Mouse (Mus musculus) cerebellum, adult 11 months (tissue): ENCODE measurements around the gene Snx11.
"Not testable (repeated sequence)": the region's sequence is repeated elsewhere in the genome, so short reads cannot be mapped to it uniquely, and the experiment has no call there.

ENCODE experiments used
- DNase-seq: peaks from one replicate; pipeline ENCODE4 v3.0.0; 2022

The Snx11 gene

DNA sequence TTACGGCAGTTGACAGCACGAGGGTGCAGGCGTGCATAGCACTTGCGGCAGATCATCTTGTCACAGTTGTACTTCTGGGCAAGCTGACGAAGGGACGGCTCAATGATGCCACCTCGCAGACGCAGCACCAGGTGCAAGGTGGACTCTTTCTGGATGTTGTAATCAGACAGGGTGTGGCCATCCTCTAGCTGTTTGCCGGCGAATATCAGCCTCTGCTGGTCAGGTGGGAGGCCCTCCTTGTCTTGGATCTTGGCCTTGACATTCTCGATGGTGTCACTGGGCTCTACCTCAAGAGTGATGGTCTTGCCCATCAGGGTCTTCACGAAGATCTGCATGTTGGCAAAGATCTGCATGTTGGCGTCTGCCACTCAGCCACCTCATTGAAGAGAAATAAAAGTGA lies 18.1 kb upstream of the Snx11 start:
- no peak for DNase-seq

DNA sequence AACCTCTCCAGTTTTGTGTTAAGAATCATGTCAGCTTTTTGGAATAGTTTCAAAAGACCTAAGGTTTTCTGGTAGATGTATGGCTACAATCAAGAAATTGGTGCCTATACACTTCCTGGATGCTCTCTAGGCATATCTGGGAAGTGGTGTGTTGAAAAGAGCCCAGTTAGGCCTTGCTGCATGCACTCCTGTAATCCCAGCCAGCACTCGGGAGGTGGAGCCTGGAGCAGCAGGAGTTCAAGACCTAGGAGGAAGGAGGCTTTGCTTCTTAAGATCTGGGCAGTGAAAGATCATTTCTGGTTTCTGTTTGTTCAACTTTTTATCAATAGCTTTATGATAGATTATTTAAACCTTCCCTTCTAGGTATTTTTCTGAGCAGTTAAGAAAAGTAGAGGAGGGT lies 13.3 kb upstream of the Snx11 start:
- DNase-seq: no peak

DNA sequence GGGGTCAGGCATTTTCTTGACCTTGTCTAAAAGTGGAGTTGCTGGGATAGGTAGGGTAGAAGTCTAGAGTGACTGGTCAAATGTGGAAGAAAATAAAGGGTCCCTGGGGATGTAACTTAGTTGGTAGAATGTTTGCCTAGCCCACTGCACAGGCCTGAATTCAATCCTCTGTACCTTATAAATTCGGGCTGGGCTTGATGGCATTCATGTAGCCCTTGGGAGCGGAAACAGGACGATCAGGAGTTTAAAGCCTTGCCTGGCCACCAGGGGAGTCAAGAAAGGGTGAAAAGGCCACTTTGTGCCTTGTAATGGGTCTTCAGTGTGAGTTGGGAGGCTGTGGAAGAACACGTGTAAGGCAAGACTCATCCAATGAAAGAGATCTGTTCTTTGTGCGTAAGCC lies 12.6 kb upstream of the Snx11 start:
- DNase-seq: no peak

DNA sequence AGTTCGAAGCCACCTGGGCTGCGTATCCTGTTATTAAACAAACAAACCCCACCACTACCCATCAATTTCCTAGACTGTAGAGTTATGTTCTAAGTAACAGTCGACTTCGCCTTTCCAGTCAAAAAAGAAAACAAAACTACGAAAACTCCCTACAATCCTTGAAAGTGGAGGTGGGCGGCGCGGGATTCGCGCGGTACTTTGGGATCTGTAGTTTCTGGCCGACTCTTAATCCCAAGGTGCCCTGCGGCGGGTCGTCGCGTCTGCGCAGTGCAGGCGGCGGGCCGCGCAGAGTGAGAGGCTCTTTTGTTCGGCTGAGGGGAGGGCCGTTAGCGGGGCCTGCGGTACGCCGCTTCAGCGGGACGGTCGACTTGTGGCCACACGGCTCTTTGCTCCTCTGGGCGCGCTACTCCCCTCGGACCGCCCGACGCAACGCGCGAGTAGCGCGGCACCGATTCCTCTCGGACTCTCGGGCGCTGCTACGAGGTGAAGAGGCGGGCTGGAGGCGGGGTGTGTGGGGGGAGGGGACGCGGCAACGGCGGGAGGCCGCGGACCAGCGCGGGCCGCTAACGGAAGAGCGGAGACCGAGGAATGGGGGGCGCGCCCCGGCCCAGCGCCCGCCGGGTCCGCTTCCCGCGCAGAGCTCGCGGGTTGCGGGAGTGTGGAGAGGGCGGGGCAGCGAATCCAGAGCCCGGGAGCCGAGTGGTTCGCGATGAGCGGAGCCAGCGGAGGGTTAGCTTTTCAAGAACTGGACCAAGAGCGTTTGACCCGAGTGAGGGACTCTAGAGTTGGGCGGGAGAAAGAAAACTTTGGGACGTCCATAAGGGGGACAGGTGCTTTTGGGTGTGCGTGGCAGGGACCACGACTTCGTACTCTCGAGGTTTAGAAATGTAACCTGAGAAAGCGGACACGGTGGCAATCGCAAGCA lies 11.8 kb upstream of the Snx11 start, which contains the start of gene Cbx1:
Gene Cbx1 (plus strand): TSS at position 257 of the 925 bp plus-strand sequence.
- DNase-seq: peak; percentile 83

GRCm38 (mm10) chr11:96786731-96787450 lies 9.5 kb upstream of the Snx11 start:
- DNase-seq: no peak

GRCm38 (mm10) chr11:96784847-96785246 lies 7.5 kb upstream of the Snx11 start:
- peak; percentile 52 for DNase-seq

- DNase-seq: no peak
Measured at GRCm38 (mm10) chr11:96781425-96781824, 4.1 kb upstream of the Snx11 start.

- no peak for DNase-seq
Measured at GRCm38 (mm10) chr11:96780306-96780705, 2.9 kb upstream of the Snx11 start.

DNA sequence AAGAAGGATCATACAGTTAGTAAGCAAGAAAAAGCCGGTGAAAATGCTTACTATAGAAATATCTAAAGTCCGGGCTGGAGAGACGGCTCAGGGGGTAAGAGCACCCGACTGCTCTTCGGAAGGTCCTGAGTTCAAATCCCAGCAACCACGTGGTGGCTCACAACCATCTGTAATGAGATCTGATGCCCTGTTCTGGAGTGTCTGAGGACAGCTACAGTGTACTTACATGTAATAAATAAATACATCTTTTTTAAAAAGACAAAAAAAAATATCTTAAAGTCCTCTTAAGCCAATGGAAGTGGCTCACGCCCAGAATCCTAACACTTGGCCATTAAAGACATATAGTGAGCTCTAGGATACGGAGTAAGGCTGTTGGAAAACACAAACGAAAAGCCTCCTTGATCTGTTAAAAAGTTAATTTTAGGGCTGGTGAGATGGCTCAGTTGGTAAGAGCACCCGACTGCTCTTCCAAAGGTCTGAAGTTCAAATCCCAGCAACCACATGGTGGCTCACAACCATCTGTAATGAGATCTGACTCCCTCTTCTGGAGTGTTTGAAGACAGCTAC lies 785 bp upstream of the Snx11 start:
- not testable (repeated sequence) for DNase-seq

DNA sequence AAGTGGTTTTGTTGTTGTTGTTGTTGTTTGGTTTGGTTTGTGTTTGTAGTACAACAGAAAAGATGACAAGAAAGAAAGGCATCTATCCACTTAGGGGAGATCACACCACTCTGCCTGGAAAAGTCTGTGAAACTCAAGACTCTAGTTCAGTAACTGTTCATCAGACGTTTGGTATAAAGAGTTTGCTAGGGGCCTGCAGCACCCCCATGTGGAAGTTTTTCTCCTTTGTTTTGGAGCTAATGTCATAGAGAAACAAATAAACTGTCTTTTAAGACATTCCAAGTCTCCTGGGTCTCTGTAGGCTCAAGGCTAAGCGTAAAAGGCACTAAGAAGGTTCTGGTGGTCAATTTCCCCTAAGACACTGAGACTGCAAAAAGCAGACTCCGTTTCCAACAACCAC lies 1.3 kb downstream of the Snx11 start:
- DNase-seq: no peak

GRCm38 (mm10) chr11:96775665-96776064 lies 1.7 kb downstream of the Snx11 start:
- DNase-seq: no peak

DNA sequence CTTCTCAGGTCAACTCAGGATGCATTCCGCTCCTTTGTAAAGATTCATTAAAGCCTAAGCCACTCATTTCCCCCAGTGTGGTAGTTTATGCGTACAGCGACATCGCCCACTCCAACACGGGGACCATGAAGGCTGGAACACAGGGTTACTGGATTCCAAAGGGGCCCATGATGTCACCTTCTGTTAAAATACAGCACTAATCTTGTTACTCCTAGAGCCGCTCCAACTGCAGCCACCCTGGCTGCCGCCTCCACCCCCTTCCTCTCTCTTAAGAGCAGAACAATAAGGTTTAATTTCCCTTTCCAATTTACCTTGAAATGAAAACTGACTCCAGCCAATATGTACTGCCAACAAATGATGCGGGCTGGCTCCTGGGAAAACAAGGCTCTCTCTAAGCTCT lies 2.3 kb downstream of the Snx11 start:
- DNase-seq: no peak

DNA sequence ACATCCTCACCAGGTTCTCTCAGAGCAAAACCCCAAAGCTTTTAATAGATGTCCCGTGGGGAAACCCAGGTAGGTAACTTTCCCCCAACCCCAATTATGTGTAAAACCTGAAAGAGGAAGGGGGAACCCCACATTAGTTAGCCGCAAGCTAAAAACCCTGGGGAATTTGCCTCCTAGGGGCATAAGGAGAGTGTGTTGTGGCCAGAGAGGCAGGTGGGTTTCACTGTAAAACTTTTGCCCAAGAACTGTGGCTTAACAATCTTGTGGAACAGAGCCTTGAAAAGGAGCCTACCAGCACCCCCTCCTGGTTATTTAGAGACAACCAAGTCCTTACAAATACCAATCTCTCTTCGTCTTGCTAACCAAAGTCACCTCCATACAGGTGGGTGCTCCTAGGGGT lies 2.8 kb downstream of the Snx11 start:
- DNase-seq: no peak

- no peak for DNase-seq
Measured at GRCm38 (mm10) chr11:96772413-96772812, 4.9 kb downstream of the Snx11 start.

DNA sequence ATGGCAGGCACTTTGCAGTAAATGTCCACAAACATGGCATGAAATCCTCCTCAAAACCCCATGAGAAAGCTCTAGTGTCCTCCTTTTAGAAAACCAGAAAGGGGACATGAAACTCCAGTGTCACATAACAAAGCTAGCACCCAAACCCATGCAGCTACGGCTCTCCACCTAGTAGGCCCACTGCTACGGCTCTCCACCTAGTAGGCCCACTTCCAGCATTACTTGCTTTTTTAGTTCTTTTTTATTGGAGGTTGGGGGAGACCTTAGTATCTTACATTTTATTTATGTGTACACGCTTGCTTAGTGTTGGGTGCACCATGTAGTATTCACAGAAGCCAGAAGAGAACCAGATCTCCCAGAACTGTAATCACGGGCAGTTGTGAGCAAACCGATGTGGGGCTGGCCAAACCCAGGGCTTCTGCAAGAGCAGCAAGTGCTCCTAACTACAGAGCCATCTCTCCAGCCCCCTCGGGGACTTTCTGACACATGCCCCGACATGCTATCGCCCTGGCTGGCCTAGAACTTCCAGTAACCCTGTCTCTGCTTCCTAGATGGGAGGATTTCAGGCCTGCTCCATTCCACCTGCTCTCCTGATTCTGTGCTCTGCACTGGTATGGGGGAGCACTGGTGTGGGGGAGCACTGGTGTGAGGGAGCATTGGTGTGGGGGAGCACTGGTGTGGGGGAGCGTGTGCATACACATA lies 5.9 kb downstream of the Snx11 start:
- DNase-seq: no peak

- DNase-seq: no peak
Measured at GRCm38 (mm10) chr11:96768240-96768639, 9.1 kb downstream of the Snx11 start.

GRCm38 (mm10) chr11:96767096-96767495 lies 10.3 kb downstream of the Snx11 start:
- DNase-seq: no peak

- DNase-seq: no peak
Measured at GRCm38 (mm10) chr11:96766555-96766954, 10.8 kb downstream of the Snx11 start.

GRCm38 (mm10) chr11:96765645-96766044 lies 11.7 kb downstream of the Snx11 start:
- DNase-seq: no peak

DNA sequence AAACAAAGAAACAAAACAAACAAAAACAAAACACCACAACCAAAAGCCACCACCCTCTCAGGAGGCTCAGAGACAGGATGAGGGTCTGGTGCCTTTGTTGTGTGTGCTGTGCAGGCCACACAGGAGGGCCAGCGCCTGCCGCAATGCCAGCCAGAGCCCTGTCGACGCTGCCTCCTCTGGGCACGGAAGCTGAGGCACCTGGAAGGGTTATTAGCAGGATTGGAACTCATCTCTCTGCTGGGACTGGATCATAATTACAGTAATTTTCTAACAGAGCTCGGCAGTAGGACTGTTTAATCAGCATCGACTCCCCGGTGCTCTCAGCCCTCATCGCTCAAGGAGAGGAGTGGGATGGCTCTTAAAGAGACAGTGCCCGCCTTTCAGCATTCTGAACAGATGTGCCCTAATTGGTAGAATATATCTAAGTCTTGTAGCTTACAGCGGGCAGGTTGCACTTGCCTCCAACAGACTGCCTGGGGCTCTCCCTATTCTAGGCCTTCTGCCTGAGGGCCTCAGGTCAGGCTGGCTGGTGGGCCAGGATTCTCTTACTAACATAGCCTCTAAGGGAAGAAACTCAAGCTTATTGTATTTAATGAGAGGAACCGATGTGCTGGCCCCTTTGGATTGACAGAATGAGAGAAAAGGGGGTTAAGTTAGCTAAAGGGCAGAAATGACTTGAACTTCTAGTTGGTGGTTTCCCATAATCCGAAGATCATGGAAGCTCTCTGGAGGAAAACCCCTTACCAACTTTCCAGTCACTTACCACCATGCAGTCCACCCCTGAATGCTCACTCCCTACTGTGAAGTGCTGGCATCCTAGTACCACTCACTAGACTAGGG lies 12.6 kb downstream of the Snx11 start:
- DNase-seq: no peak

DNA sequence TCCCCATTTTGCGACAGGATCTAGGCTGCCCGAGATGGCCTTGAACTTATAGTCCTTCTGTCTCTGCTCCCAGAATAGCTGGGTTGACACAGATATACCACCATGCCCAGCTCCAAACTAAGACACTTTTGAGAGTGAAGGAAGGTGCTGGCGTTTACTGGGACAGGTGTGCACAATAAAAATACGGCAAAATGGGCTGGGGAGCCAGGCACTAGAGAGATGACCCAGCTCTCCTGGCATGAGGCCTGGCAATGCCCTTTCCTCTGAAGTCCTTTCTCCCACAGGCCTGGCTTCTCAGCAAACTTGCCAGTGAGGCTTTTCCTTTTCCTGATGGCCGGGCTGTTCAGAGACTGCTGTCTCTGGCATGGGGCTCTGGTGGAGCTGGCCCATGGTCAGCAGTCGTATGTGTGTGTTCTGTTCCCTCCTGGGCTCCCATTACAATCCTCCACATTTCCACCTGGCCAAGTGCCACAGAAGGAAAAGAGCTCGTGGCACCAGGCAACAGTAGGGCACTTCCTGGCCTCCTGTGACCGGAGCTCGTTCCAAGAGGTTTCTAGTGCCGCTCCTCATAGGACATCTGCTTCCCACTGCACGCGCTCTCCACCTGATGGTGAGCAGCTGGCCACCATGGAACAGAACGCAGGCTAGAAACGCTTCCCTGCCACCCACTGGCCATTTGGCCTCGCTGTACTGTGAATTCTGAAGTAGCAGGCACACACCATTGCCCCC lies 14.5 kb downstream of the Snx11 start:
- peak; percentile 83 for DNase-seq
